Mouse (Mus musculus) erythroblast, embryonic 14.5 days (primary cell): ENCODE data around the gene Sarm1. TPM values are rescaled to one million over a fixed set of nuclear protein-coding genes. Genes with fewer than 3 reads are reported as not detected.

Source experiments
- H3K27me3 ChIP-seq: 2 replicates; pipeline ENCODE4 v1.6.1; 2012; ENCODE audit warnings: inconsistent platforms; ENCODE audit not compliant: control insufficient read depth
- H3K36me3 ChIP-seq: 2 replicates; pipeline ENCODE4 v1.6.1; 2012; ENCODE audit warnings: mild to moderate bottlenecking, inconsistent platforms; ENCODE audit not compliant: control insufficient read depth
- H3K4me1 ChIP-seq: 2 replicates; pipeline ENCODE4 v1.6.1; 2012; ENCODE audit warnings: inconsistent platforms; ENCODE audit not compliant: control insufficient read depth
- H3K4me3 ChIP-seq: replicated peaks from 2 replicates; pipeline ENCODE3; 2012; ENCODE audit warnings: moderate library complexity, mild to moderate bottlenecking, inconsistent platforms
- H3K9me3 ChIP-seq: 2 replicates; pipeline ENCODE4 v1.6.1; 2012; ENCODE audit warnings: low read length, inconsistent platforms, mixed read lengths; ENCODE audit not compliant: control insufficient read depth
- GATA1 ChIP-seq: IDR thresholded peaks from 2 replicates; pipeline ENCODE4 v1.6.1; 2012; ENCODE audit warnings: low read length, inconsistent platforms, mixed read lengths
- TAL1 ChIP-seq: IDR thresholded peaks from 3 replicates; pipeline ENCODE4 v1.6.1; 2012; ENCODE audit warnings: low read length, inconsistent platforms, mixed read lengths
- polyA plus RNA-seq: library from polyadenylated mRNA; stranded (reverse); fragments of >175 nt; gene quantifications from 2 replicates; pipeline ENCODE4 v1.2.3, GENCODE M21; 2012

Sarm1 gene
- polyA plus RNA-seq, 1 experiment: not detected

DNA sequence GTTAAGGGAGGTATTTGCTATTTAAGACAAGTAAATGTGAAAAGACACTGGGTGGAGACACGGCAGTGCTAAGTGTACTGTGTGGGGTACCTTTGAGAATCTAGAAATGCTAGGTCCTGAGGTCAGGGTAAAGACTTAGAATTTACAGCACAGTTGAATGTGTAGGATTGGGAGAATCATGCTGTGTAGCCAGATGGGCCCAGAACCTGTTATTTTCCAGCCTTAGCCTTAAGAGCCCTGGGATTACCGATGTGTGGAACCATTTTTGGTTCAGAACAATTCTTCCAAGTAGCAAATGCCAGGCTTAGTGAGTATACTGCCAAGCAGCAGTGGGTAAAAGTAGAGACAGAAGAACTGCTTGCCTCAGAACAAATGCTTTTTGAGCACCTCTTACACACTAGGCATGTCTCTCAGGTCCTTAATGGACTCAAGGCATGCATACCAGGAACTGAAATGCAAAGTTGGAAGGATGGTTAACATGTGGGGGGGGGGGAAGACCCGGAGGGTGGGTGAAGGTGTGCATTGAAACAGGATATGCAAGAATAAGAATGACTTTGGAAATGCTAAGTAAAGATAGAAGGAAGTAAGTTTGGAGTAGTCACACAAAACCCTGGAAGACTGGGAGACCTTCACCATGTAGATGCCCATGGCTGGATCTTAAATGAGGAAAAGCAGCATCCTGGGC lies 15.7 kb upstream of the Sarm1 start:
- no peaks in the 10 kb centered on the region for H3K9me3 ChIP-seq
- H3K36me3 ChIP-seq: peaks cover 47% of the 10 kb centered on the region
- no peaks in the 10 kb centered on the region for H3K27me3 ChIP-seq
- peak overlapping the region; percentile 72 for H3K4me3 ChIP-seq
- peaks cover 30% of the 10 kb centered on the region for H3K4me1 ChIP-seq
- TF ChIP-seq TAL1: no peak
- no peak for TF ChIP-seq GATA1

DNA sequence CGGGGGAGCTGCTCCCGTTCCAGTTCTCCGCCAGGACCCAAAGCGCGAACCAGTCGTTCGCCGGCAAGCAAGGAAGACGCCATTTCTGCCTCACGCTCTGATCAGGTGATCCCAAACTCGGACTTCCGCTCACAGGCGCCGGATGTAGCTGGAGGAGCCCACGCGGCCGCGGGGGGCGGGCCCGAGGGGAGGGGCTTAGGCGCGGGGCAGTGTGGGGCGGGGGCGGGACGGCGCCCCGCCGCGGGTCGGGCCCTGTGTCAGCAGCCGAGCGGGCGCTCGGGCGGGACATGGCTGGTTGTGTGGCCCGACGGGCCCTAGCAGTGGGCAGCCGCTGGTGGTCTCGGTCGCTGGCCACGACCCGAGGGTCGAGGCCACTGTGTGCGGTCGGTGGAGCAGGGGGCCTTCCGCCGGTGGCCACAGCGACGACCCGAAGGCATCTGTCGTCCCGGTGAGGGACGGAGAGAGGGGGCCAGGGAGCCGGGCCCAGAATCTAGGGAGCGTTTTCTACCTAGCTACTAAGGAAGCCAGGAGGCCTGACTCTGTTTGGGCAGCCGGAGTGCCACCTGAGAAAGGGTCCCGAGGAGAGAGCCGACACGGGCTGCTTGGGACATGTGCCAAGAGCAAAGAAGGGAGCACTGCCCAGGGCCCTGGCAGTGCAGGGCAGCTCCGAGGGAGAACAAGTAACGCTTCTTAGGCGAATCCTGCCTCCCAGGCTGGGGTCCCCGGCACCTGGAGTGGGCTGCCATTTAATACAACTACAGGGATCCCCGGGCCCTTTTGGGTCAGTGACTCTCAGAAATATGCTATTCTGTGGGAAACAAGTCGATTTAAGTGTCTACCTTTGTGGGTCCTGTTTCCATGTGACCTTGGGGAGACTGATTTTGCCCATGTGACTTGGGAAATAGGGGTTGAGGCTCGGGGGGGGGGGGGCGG lies 14.7 kb upstream of the Sarm1 start, which contains the start of the genes Tmem199 and Poldip2:
Gene Tmem199 (minus strand): TSS at position 148 of the 933 bp plus-strand sequence.
Gene Poldip2 (plus strand): TSS at position 169 of the 933 bp plus-strand sequence.
- peaks cover 48% of the 10 kb centered on the region for H3K36me3 ChIP-seq

DNA sequence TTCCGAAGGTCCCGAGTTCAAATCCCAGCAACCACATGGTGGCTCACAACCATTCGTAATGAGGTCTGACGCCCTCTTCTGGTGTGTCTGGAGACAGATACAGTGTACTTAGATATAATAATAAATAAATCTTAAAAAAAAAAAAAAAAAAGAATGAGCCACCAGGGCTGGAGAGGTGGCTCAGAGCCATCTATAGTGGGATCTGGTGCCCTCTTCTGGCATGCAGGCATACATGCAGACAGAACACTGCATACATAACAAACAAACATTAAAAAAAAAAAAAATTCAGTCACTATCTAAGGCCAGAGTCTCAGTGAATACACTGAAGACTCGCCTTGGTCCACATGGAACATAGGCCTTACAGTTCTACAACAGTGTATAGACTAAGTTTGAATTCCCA lies 11.6 kb upstream of the Sarm1 start:
- peaks cover 45% of the 10 kb centered on the region for H3K36me3 ChIP-seq

More for the DNA sequence above, 14.7 kb upstream of the Sarm1 start, which contains the start of the genes Tmem199 and Poldip2:
- Histone ChIP-seq H3K9me3 (no peaks in the 10 kb centered on the region), H3K4me3 (peak within 1 kb of the TSS; percentile 72), H3K4me1 (peaks cover 30% of the 10 kb centered on the region), H3K27me3 (no peaks in the 10 kb centered on the region)
- no peak for TF ChIP-seq GATA1
- no peak for TF ChIP-seq TAL1

DNA sequence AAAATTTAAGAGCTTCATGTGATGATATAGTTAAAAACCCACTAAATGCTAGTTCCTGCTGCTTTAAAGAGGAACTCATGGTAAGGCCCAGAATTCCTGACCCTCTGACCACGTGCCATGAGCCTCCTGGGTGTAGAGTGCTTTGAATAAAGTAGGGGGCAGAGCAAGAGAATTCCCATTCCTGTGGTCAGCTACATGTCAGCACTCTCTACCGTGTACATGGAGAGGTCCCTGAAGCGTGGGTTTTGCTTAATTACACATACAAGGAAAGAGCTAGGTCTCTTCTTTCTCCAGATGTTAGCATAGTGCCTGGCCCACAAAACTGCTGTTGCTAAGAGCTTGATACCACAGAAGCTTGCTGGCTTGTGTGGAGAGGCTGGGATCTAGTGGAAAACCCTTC lies 7.9 kb upstream of the Sarm1 start:
- TF ChIP-seq GATA1 (no peak), TAL1 (no peak)
- Histone ChIP-seq H3K36me3 (peaks cover 45% of the 10 kb centered on the region), H3K4me3 (no peak overlapping the region), H3K9me3 (no peaks in the 10 kb centered on the region), H3K27me3 (peaks cover 6% of the 10 kb centered on the region), H3K4me1 (no peaks in the 10 kb centered on the region)

More for the DNA sequence above, 11.6 kb upstream of the Sarm1 start:
- no peaks in the 10 kb centered on the region for H3K9me3 ChIP-seq
- no peaks in the 10 kb centered on the region for H3K27me3 ChIP-seq
- TF ChIP-seq TAL1 (no peak), GATA1 (no peak)
- peaks cover 24% of the 10 kb centered on the region for H3K4me1 ChIP-seq
- H3K4me3 ChIP-seq: no peak overlapping the region

DNA sequence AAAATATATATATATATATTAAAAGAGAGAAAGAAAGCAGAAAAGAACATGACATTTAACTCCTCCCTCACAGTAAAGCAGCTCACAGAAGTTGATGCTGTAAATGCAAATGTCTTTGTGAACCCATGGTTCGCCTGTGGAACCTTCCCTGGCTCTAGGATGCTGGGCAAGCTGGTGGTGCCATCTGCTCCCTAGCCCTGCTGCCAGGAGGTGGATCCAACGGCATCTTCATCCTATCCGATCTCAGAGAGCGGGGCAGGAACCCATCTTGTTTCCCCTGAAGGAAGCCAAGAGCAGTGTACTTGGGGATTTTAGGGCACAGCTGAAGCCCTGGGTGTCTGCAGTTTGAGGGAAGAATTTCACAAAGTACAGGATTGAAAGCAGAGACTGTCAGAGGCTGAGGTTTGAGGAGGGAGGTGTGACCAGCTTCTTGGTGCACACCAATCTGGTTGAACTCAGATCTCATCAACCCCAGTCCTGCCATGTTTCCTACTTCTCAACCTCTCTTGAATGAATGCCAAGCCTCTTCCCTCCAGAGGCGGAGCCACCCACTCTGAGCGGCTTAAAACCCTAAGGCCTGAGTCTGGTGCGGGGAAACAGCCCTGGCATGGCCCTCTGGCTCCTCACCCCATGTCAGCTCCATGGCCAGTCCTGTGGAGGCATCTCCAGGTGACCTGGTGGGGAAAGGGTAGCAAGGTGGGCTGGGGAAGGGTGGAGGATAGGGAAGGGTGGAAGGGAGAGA lies 5.5 kb upstream of the Sarm1 start, which contains the start of gene Sebox:
Gene Sebox (plus strand): TSS at position 539 of the 742 bp plus-strand sequence.
- Histone ChIP-seq H3K4me1 (no peaks in the 10 kb centered on the region; the same call in 1 of the 2 replicates), H3K36me3 (peaks cover 28% of the 10 kb centered on the region), H3K4me3 (no peak within 1 kb of the TSS), H3K9me3 (no peaks in the 10 kb centered on the region), H3K27me3 (peaks cover 28% of the 10 kb centered on the region)
- TF ChIP-seq GATA1 (no peak), TAL1 (no peak)

DNA sequence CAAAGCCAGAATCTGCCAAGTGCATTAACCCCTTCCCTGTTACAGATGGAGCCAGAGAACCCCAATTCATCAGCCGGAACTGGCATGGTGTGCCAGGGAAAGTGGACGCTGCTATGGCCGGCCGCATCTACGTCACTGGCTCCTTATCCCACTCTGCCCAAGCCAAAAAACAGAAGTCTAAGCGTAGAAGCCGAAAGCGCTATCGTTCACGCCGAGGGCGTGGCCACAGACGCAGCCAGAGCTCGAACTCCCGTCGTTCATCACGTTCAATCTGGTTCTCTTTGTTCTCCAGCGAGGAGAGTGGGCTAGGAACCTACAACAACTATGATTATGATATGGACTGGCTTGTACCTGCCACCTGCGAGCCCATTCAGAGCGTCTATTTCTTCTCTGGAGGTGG lies 4.0 kb upstream of the Sarm1 start:
- Histone ChIP-seq H3K4me1 (peaks cover 14% of the 10 kb centered on the region), H3K9me3 (peaks cover 4% of the 10 kb centered on the region; the same call in 1 of the 2 replicates), H3K27me3 (peaks cover 44% of the 10 kb centered on the region), H3K36me3 (peaks cover 13% of the 10 kb centered on the region), H3K4me3 (no peak overlapping the region)
- TF ChIP-seq TAL1 (no peak), GATA1 (no peak)

DNA sequence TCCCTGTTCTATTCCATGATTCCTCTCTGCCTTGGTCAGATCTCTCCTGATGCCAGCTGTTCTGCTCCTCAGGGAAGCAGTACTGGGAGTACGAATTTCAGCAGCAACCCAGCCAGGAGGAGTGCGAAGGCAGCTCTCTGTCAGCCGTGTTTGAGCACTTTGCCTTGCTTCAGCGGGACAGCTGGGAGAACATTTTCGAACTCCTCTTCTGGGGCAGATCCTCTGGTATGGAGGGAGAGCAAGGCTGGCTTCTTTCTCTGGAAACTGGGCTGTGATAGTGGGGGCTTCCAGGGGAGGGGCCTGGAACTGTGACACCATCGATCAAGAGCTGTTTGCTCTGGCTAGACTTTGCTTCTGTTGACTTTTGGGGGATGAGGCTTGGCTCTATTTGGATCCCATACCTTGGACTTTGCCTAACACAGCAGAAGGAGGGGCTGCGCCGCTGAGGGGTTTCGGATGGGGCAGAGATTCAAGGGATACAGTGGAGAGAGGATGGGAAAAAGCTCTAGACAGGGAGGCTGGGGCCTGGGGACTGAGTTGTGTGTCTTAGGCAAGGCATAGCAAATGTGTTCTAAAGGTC lies 3.2 kb upstream of the Sarm1 start:
- TF ChIP-seq GATA1: no peak
- TF ChIP-seq TAL1: no peak
- peaks cover 4% of the 10 kb centered on the region; the same call in 1 of the 2 replicates for H3K9me3 ChIP-seq
- H3K4me3 ChIP-seq: peak overlapping the region; percentile 52
- peaks cover 14% of the 10 kb centered on the region for H3K4me1 ChIP-seq
- H3K36me3 ChIP-seq: peaks cover 4% of the 10 kb centered on the region
- H3K27me3 ChIP-seq: peaks cover 52% of the 10 kb centered on the region

DNA sequence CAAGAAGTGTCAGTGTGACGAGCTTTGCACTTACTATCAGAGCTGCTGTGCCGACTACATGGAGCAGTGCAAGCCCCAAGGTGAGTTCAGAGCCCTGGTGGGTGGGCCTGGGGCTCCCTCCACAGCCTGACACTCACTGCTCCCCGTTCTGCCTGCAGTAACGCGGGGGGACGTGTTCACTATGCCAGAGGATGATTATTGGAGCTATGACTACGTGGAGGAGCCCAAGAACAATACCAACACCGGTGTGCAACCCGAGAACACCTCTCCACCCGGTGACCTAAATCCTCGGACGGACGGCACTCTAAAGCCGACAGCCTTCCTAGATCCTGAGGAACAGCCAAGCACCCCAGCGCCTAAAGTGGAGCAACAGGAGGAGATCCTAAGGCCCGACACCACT lies 2.0 kb upstream of the Sarm1 start:
- TF ChIP-seq TAL1 (no peak), GATA1 (no peak)
- H3K4me3 ChIP-seq: peak overlapping the region; percentile 52
- H3K27me3 ChIP-seq: peaks cover 64% of the 10 kb centered on the region

More for the DNA sequence above, 2.0 kb upstream of the Sarm1 start:
- H3K36me3 ChIP-seq: no peaks in the 10 kb centered on the region; the same call in 1 of the 2 replicates
- H3K4me1 ChIP-seq: peaks cover 14% of the 10 kb centered on the region
- H3K9me3 ChIP-seq: peaks cover 4% of the 10 kb centered on the region; the same call in 1 of the 2 replicates
